Mouse (Mus musculus) stomach, embryonic 14.5 days (tissue): ENCODE measurements around the gene Vmn2r20. TPM values are rescaled to one million over a fixed set of nuclear protein-coding genes. Genes with fewer than 3 reads are reported as not detected.
"Not testable (repeated sequence)": the region's sequence is repeated elsewhere in the genome, so short reads cannot be mapped to it uniquely, and the experiment has no call there.

ENCODE experiments used
- ATAC-seq: fragments of 200-750 bp; cut with Nextera tagmentation; 2 replicates; pipeline ENCODE4 v1.8.0; 2017; ENCODE audit warnings: low read depth, moderate TSS enrichment; ENCODE audit not compliant: insufficient number of reproducible peaks, insufficient read depth, low FRiP score
- H3K27ac ChIP-seq: fragments of 300-500 bp; sonication (generic); 2 replicates; pipeline ENCODE4 v1.5.1; 2014; ENCODE audit warnings: mild to moderate bottlenecking, low read length, moderate library complexity, mixed read lengths
- H3K27me3 ChIP-seq: fragments of 300-500 bp; sonication (generic); 2 replicates; pipeline ENCODE4 v1.6.1; 2014; ENCODE audit warnings: low read length, control low read depth, mixed read lengths; ENCODE audit not compliant: control insufficient read depth, insufficient read depth
- H3K36me3 ChIP-seq: fragments of 300-500 bp; sonication (generic); 2 replicates; pipeline ENCODE4 v1.6.1; 2014; ENCODE audit warnings: mild to moderate bottlenecking, control low read depth, low read length, moderate library complexity, mixed read lengths; ENCODE audit not compliant: control insufficient read depth, insufficient read depth
- H3K4me1 ChIP-seq: fragments of 300-500 bp; sonication (generic); 2 replicates; pipeline ENCODE4 v1.6.1; 2014; ENCODE audit warnings: low read length, control low read depth, mixed read lengths; ENCODE audit not compliant: control insufficient read depth, insufficient read depth
- H3K4me2 ChIP-seq: fragments of 300-500 bp; sonication (generic); replicated peaks from 2 replicates; pipeline ENCODE4 v1.6.1; 2014; ENCODE audit warnings: low read depth, low read length, control low read depth
- H3K4me3 ChIP-seq: fragments of 300-500 bp; sonication (generic); 2 replicates; pipeline ENCODE4 v1.5.1; 2014; ENCODE audit warnings: low read depth, low read length, control low read depth
- H3K9ac ChIP-seq: fragments of 300-500 bp; sonication (generic); replicated peaks from 2 replicates; pipeline ENCODE4 v1.6.1; 2014; ENCODE audit warnings: low read depth, mild to moderate bottlenecking, control low read depth, low read length, moderate library complexity, mixed read lengths
- H3K9me3 ChIP-seq: fragments of 300-500 bp; sonication (generic); 2 replicates; pipeline ENCODE4 v1.6.1; 2016; ENCODE audit warnings: low read depth, low read length, control low read depth; ENCODE audit not compliant: control insufficient read depth
- WGBS: fragments of 180-500 bp; shearing (Covaris S2); extraction: QIAGEN DNeasy Blood & Tissue Kit; methylation state at CpG from one replicate; pipeline ENCODE4 v1.1.7; 2014; 5-methylcytosine and 5-hydroxymethylcytosine counted together
- polyA plus RNA-seq: library from polyadenylated mRNA; unstranded; fragments of >200 nt; fragmentation: Nextera tagmentation; extraction: Ambion mirVana; gene quantifications from 2 replicates; pipeline ENCODE4 v1.2.1, GENCODE M21; 2014

Gene Vmn2r20
- not detected in 2 replicates for polyA plus RNA-seq

GRCm38 (mm10) chr6:123418016-123418415, at the start of gene Vmn2r20:
Gene Vmn2r20 (minus strand): TSS chr6:123418116.
- no CpG with 5 or more reads among the region's 4 CpGs for WGBS
- H3K4me2 ChIP-seq, H3K27ac ChIP-seq, ATAC-seq, H3K9me3 ChIP-seq, H3K36me3 ChIP-seq, H3K9ac ChIP-seq, H3K27me3 ChIP-seq, H3K4me3 ChIP-seq, H3K4me1 ChIP-seq: not testable (repeated sequence)

- H3K9ac ChIP-seq, H3K4me2 ChIP-seq, H3K27me3 ChIP-seq, ATAC-seq, H3K9me3 ChIP-seq, H3K4me1 ChIP-seq, H3K36me3 ChIP-seq, H3K27ac ChIP-seq, H3K4me3 ChIP-seq: not testable (repeated sequence)
- no CpG with 5 or more reads among the region's 1 CpGs for WGBS
Measured at GRCm38 (mm10) chr6:123424413-123424812, 6.5 kb upstream of the Vmn2r20 start.

- not testable (repeated sequence) for H3K36me3 ChIP-seq, H3K4me3 ChIP-seq, H3K27ac ChIP-seq, H3K9me3 ChIP-seq, H3K27me3 ChIP-seq, H3K4me2 ChIP-seq, H3K4me1 ChIP-seq, ATAC-seq, H3K9ac ChIP-seq
- no CpG with 5 or more reads among the region's 8 CpGs for WGBS
Measured at GRCm38 (mm10) chr6:123406918-123407665, 10.8 kb downstream of the Vmn2r20 start.

GRCm38 (mm10) chr6:123388824-123389223, 29.1 kb downstream of the Vmn2r20 start:
- not testable (repeated sequence) for H3K4me1 ChIP-seq, H3K9me3 ChIP-seq, H3K27ac ChIP-seq, H3K4me2 ChIP-seq, H3K9ac ChIP-seq, H3K36me3 ChIP-seq, H3K27me3 ChIP-seq, ATAC-seq, H3K4me3 ChIP-seq

- no peaks in the 10 kb centered on the region for H3K9me3 ChIP-seq
- no peaks in the 10 kb centered on the region for H3K36me3 ChIP-seq
- H3K9ac ChIP-seq: no peak overlapping the region
- no peaks in the 10 kb centered on the region for H3K4me1 ChIP-seq
- no peak overlapping the region for H3K4me2 ChIP-seq
- 80% methylated on average over 1 of the region's 1 CpGs for WGBS
- H3K4me3 ChIP-seq: no peak overlapping the region
- no peak overlapping the region for H3K27ac ChIP-seq
- no peaks in the 10 kb centered on the region for H3K27me3 ChIP-seq
- no peak for ATAC-seq
Measured at GRCm38 (mm10) chr6:123346141-123346540, 71.8 kb downstream of the Vmn2r20 start.

- no peaks in the 10 kb centered on the region for H3K27me3 ChIP-seq
- H3K9me3 ChIP-seq: no peaks in the 10 kb centered on the region
- no peak for ATAC-seq
- no peak overlapping the region for H3K9ac ChIP-seq
- H3K4me1 ChIP-seq: no peaks in the 10 kb centered on the region
- H3K36me3 ChIP-seq: no peaks in the 10 kb centered on the region
- no peak overlapping the region for H3K4me2 ChIP-seq
- H3K4me3 ChIP-seq: no peak overlapping the region
- no peak overlapping the region for H3K27ac ChIP-seq
Measured at GRCm38 (mm10) chr6:123340093-123340492, 77.8 kb downstream of the Vmn2r20 start.

- Histone ChIP-seq H3K4me1 (no peaks in the 10 kb centered on the region), H3K4me2 (no peak overlapping the region), H3K9ac (no peak overlapping the region), H3K27me3 (no peaks in the 10 kb centered on the region), H3K9me3 (no peaks in the 10 kb centered on the region), H3K27ac (no peak overlapping the region), H3K4me3 (no peak overlapping the region), H3K36me3 (no peaks in the 10 kb centered on the region)
- no peak for ATAC-seq
- 43% methylated on average over 2 of the region's 2 CpGs for WGBS
Measured at GRCm38 (mm10) chr6:123332503-123332902, 85.4 kb downstream of the Vmn2r20 start.
